Mouse (Mus musculus) hindlimb bud, embryonic 11.5 days (tissue): ENCODE measurements around the gene Olfr1018.

Experiments used
- DNase-seq: peaks from one replicate; pipeline ENCODE4 v3.0.0-alpha.2; 2012; ENCODE audit warnings: low read depth, low spot score; ENCODE audit errors: extremely low spot score

Olfr1018 gene

GRCm38 (mm10) chr2:85818179-85818578 lies at the start of gene Olfr1018:
TSS of gene Olfr1018 (plus strand) at chr2:85818479.
- DNase-seq, result no peak

- DNase-seq, result no peak
Measured at GRCm38 (mm10) chr2:85772413-85772812, 45.9 kb upstream of the Olfr1018 start, which contains the start of gene Olfr1014. TSS of gene Olfr1014 (plus strand) at chr2:85772713.

DNA sequence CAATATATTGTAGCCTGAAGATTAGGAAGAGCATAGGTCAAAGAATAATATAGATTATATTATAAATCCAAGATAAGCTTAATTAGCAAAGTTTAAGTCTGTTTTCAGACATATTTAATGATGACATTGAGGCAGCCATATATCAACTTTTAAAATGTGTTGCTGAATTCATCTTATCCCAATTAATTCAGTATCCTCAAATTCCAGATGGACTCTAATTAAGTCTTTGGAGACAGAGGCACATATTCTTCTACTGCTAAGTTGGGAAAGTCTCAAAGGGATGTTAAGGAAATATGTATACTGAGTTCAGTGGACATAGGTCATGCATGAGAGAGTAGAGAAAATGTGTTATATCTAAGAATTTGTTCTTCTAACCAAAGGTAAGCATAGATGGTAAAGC lies 36.6 kb upstream of the Olfr1018 start, which contains the start of gene Olfr1015:
Olfr1015 (plus strand) TSS at position 301 of the 400 bp plus-strand sequence.
- DNase-seq, result no peak

DNA sequence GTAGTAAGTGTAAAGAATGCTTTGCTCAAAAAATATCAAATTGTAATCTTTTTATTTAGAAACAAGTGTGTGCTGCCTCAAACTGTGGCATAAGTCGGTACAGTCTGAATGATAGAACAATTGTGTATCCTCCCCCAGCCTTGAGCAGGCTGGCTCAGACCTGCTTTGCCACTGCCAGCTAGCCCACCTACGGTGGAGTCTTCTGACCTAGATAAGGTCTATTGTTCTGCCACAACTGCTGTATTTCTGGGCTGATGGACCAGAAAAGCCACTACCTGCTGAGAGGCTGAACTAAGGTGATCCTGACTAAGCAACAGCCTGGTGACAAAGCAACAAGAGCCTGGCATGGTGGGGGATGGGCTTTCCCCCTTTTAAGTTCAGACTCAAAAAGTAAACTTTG lies 25.9 kb upstream of the Olfr1018 start:
- DNase-seq, result no peak

DNA sequence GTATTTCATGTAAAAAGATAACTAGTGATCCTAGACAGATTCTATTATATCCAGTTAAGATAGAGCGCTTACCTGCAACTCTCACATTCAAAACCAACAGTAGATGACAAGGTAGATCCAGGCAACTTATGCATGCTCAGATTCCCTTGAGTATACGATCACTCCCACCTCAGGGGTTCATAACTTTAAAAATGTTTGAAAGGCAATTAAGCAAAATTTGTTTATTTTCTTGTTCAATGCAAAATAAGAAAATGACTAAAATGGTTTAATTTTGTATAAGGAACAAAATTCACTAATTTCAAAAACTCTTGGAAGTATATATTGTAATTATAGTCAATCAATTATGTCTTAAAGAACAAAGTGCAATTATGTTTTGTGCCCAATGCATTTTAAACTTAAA lies 15.8 kb upstream of the Olfr1018 start, which contains the start of gene Olfr1016:
Olfr1016 (minus strand) TSS at position 101 of the 400 bp plus-strand sequence.
- no peak for DNase-seq

DNA sequence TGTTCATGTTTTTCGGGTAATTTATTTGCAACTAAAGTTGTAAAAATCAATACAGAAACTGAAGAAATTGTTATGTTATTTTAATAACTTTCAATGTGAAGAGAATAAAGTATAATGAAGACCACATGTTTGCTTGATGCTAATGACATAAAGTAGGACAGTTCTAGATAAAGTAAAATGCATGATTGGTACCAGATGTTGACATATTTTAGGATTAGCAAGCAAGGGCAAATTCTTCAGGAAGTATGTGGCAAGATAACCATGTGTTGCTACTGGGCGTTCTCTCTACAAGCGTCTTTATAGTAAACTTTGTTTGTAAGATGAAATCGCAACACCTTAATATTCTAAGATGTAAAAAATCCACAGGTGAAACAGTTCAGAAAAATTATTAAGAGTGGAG lies 13.8 kb upstream of the Olfr1018 start:
- peak; percentile 24 for DNase-seq

DNA sequence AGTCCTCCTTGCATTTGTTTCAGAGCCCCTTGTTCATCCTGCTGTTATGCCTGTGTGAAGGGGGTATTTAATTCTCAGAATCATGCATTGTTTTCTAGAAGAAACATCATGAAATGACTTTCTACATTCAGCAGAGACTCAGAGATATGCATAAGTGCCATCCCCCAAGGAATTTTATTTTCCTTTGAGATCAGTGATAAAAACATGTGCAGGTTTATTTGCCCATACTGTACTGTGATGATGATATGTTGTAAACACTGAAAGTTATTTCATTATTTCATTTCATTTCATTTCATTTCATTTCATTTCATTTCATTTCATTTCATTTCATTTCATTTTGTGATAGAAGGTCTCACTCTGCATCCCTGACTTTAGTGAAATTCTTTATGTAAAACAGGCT lies 27.1 kb downstream of the Olfr1018 start, which contains the start of gene Olfr1019:
Olfr1019 (minus strand) TSS at position 101 of the 400 bp plus-strand sequence.
- no peak for DNase-seq

DNA sequence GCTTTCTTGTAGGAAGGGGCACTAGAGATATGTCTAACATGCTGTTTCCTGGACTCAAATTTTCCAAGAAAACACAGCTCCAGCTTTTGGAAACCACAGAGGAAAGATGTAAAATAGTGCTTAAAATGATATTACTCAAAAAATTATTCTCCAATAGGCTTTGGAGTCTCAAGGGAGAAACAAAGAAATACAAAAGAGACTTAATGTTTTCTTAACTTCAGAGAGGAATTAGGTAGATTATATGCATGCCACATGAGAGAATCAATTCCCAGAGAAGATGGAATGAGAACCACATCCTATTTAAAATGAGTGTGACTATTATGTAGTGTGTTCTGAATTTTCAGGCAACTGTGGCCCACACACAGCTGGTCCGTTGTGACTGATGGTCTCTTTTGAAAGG lies 28.5 kb downstream of the Olfr1018 start, which contains the start of gene Olfr1020:
Olfr1020 (plus strand) TSS at position 301 of the 400 bp plus-strand sequence.
- DNase-seq, result no peak

GRCm38 (mm10) chr2:85868294-85868693 lies 50.0 kb downstream of the Olfr1018 start, which contains the start of gene Olfr1022:
TSS of gene Olfr1022 (plus strand) at chr2:85868594.
- DNase-seq, result no peak
